Mouse (Mus musculus) stomach, embryonic 16.5 days (tissue): ENCODE measurements around the gene Mrpl38. TPM values are rescaled to one million over a fixed set of nuclear protein-coding genes. Genes with fewer than 3 reads are reported as not detected.
"Not testable (repeated sequence)": the region's sequence is repeated elsewhere in the genome, so short reads cannot be mapped to it uniquely, and the experiment has no call there.

Source experiments
- ATAC-seq: fragments of 200-750 bp; cut with Nextera tagmentation; 2 replicates; pipeline ENCODE4 v1.8.0; 2017; ENCODE audit warnings: moderate number of reproducible peaks, moderate TSS enrichment; ENCODE audit not compliant: insufficient read depth, low FRiP score
- H3K27ac ChIP-seq: fragments of 300-500 bp; sonication (generic); 2 replicates; pipeline ENCODE4 v1.5.1; 2014; ENCODE audit warnings: low read length
- H3K27me3 ChIP-seq: fragments of 300-500 bp; sonication (generic); 2 replicates; pipeline ENCODE4 v1.6.1; 2014; ENCODE audit warnings: low read length, control low read depth, mixed read lengths; ENCODE audit not compliant: control insufficient read depth, insufficient read depth
- H3K36me3 ChIP-seq: fragments of 300-500 bp; sonication (generic); 2 replicates; pipeline ENCODE4 v1.6.1; 2014; ENCODE audit warnings: low read length; ENCODE audit not compliant: control insufficient read depth, insufficient read depth
- H3K4me1 ChIP-seq: fragments of 300-500 bp; sonication (generic); 2 replicates; pipeline ENCODE4 v1.6.1; 2014; ENCODE audit warnings: low read length, control low read depth, mixed read lengths; ENCODE audit not compliant: control insufficient read depth, insufficient read depth
- H3K4me2 ChIP-seq: fragments of 300-500 bp; sonication (generic); 2 replicates; pipeline ENCODE4 v1.6.1; 2014; ENCODE audit warnings: low read depth, low read length, mixed read lengths
- H3K4me3 ChIP-seq: fragments of 300-500 bp; sonication (generic); replicated peaks from 2 replicates; pipeline ENCODE4 v1.5.1; 2014; ENCODE audit warnings: mild to moderate bottlenecking, low read length
- H3K9ac ChIP-seq: fragments of 300-500 bp; sonication (generic); 2 replicates; pipeline ENCODE4 v1.6.1; 2014; ENCODE audit warnings: low read length
- H3K9me3 ChIP-seq: fragments of 300-500 bp; sonication (generic); replicated peaks from 2 replicates; pipeline ENCODE4 v1.6.1; 2016; ENCODE audit warnings: low read length, control low read depth; ENCODE audit not compliant: control insufficient read depth
- WGBS: fragments of 180-500 bp; shearing (Covaris S2); extraction: QIAGEN DNeasy Blood & Tissue Kit; methylation state at CpG from one replicate; pipeline ENCODE4 v1.1.7; 2014; 5-methylcytosine and 5-hydroxymethylcytosine counted together
- polyA plus RNA-seq: library from polyadenylated mRNA; unstranded; fragments of >200 nt; fragmentation: Nextera tagmentation; extraction: Ambion mirVana; gene quantifications from 2 replicates; pipeline ENCODE4 v1.2.1, GENCODE M21; 2015

Mrpl38 gene
- polyA plus RNA-seq, 1 experiment from 2014 or later = 87.0 TPM

DNA sequence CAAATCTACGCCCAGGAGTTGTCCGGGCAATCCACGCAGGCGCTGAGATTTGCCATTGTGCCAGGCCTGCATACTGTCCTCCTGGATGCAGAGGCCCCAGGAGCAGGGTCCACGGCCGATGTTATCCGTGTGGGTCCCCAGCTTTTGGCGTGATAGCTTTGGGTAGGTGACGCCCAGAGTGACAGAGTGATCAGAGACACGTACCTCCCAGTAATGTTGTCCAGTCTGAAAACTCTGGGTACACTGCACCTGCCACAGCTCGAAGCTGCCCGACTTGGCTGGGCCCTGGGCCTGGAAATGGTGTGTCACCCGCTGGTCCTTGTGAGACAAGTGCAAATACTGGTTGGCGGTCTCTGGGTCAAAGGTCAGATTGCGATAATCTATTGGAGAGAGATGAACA, 12.4 kb downstream of the Mrpl38 start:
- no peak overlapping the region for H3K4me2 ChIP-seq
- WGBS = 91% methylated on average over 15 of the region's 15 CpGs
- H3K9me3 ChIP-seq = no peaks in the 10 kb centered on the region
- H3K27ac ChIP-seq = no peak overlapping the region
- H3K4me3 ChIP-seq = no peak overlapping the region
- H3K9ac ChIP-seq = no peak overlapping the region
- peaks cover 15% of the 10 kb centered on the region for H3K36me3 ChIP-seq
- ATAC-seq = no peak
- peaks cover 31% of the 10 kb centered on the region for H3K4me1 ChIP-seq
- no peaks in the 10 kb centered on the region for H3K27me3 ChIP-seq

DNA sequence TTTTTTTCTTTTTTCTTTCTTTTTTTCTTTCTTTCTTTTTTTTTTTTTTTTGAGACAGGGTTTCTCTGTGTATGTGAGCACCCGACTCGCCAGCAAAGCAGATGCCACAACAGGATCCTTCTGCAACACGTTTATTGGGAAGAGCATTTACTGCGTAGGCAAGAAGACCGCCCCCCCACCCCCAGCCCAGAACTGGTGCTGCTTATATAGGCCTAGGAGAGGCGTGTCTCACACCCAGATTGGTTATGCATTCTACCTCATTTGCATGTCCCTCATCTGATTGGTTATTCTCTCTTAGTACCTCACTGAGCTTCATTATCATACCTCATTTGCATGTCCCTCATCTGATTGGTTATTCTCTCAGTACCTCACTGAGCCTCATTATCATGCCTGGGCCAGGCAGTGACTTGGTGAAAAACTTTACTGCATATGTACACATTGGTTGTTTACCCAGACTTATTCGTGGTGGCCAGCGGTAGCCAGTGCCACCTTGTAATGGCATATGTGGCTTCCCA, 16.9 kb downstream of the Mrpl38 start:
- H3K27me3 ChIP-seq, ATAC-seq, H3K4me1 ChIP-seq, H3K9me3 ChIP-seq, H3K9ac ChIP-seq, H3K4me2 ChIP-seq, H3K4me3 ChIP-seq, H3K27ac ChIP-seq: not testable (repeated sequence)
- 91% methylated on average over 8 of the region's 8 CpGs for WGBS
- H3K36me3 ChIP-seq = peaks cover 18% of the 10 kb centered on the region

DNA sequence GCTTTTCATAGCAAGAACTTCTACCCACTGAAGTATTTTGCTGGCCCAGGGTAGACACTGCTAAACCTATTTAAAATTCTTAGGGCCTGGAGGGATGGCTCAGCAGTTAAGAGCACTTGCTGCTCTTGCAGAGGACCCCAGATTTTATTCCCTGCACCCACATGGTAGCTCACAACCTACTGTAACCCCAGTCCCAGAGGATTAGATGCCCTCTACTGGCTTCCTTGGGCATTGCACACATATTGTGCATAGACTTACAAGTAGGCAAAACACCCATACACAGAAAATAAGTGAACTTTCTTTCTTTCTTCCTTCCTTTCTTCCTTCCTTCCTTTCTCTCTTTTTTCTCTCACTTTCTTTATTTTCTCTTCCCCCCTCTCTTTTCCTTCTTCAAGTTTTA, 20.8 kb downstream of the Mrpl38 start:
- no peak overlapping the region for H3K27ac ChIP-seq
- H3K4me3 ChIP-seq = no peak overlapping the region
- H3K9me3 ChIP-seq = no peaks in the 10 kb centered on the region
- ATAC-seq = no peak
- no peak overlapping the region for H3K9ac ChIP-seq
- H3K36me3 ChIP-seq = 0 out of 2 replicates have a peak, but pooled peaks cover 3% of the 10 kb centered on the region
- H3K27me3 ChIP-seq = no peaks in the 10 kb centered on the region
- H3K4me2 ChIP-seq = no peak overlapping the region
- H3K4me1 ChIP-seq = no peaks in the 10 kb centered on the region

DNA sequence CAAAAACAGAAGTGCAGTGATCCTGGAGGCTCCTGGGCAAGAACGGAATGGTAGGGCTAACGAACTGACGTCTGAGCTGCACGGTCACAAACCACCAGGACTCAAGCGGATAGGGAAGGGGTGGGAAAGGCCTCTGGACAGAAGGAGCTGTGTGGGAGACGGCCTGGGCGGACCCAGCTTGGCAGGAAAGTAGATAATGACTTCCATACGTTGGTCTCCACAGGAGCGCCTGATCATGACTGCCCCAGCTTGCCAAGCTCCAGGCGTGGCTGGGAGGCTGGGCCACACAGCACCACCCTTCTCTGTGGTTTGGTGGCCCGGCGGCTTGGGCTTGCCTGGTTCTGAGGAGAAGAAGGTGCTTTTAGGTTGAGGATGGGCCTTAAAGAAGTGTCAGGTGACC, 21.4 kb downstream of the Mrpl38 start:
- 66% methylated on average over 12 of the region's 12 CpGs for WGBS
- no peaks in the 10 kb centered on the region for H3K9me3 ChIP-seq
- H3K4me2 ChIP-seq = no peak overlapping the region
- H3K27ac ChIP-seq = no peak overlapping the region
- no peak overlapping the region for H3K4me3 ChIP-seq
- no peak for ATAC-seq
- H3K27me3 ChIP-seq = no peaks in the 10 kb centered on the region
- 0 out of 2 replicates have a peak, but pooled peaks cover 3% of the 10 kb centered on the region for H3K36me3 ChIP-seq
- no peaks in the 10 kb centered on the region for H3K4me1 ChIP-seq
- no peak overlapping the region for H3K9ac ChIP-seq

DNA sequence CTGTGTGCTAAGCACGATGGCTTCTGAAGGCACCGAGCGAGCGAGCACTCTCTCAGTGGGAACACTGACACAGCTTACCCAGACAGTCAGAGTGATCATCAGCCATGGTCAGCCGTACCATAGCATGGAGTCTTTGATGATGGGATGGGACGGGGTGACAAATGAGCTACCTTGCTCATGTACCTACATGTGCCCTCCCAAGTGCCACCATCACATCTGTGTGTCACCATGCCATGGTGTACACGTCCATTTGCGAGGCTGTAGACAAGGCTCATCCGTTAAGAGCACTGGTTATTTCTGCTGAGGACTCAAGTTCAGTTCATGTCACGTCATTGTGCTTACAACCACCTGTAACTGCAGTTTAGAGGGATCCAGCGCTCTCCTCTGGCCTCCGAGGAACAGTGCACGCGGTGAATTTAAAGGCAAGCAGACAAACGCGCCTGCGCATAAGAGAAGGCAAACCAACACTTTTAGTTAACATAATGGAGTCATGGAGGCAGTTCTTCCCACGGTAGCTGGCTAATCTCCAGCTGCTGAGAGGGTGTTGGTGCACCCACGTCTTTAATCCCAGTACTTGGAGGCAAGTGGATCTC, 27.0 kb downstream of the Mrpl38 start:
- Histone ChIP-seq H3K4me1 (peaks cover 33% of the 10 kb centered on the region), H3K36me3 (no peaks in the 10 kb centered on the region), H3K27ac (no peak overlapping the region), H3K27me3 (peaks cover 18% of the 10 kb centered on the region), H3K4me2 (no peak overlapping the region), H3K9me3 (no peaks in the 10 kb centered on the region), H3K4me3 (no peak overlapping the region), H3K9ac (no peak overlapping the region)
- ATAC-seq = no peak
- 88% methylated on average over 19 of the region's 19 CpGs for WGBS

DNA sequence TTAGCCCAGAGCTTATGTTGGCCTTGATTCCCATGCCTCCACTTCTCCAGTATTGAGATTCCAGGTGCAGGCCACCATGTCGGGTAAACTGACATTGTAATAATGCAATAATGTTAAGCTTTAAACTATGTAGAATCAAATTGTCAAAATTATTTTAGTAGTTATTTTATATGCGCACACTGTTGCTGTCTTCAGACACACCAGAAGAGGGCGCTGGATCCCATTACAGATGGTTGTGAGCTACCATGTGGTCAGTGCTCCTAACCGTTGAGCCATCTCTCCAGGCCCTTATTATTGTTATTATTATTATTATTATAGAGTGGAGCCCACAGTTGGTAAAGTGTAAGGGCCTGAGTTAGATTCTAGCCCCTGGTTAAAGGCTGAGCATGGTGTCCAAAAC, 27.6 kb downstream of the Mrpl38 start:
- Histone ChIP-seq H3K9ac (no peak overlapping the region), H3K27me3 (peaks cover 18% of the 10 kb centered on the region), H3K9me3 (no peaks in the 10 kb centered on the region), H3K4me1 (peaks cover 39% of the 10 kb centered on the region), H3K4me2 (peak overlapping the region; percentile 87; the same call in 1 of the 2 replicates), H3K27ac (peak overlapping the region; percentile 50; the same call in 1 of the 2 replicates), H3K4me3 (no peak overlapping the region; the same call in 1 of the 2 replicates), H3K36me3 (no peaks in the 10 kb centered on the region)
- ATAC-seq = no peak
- 82% methylated on average over 4 of the region's 4 CpGs for WGBS

DNA sequence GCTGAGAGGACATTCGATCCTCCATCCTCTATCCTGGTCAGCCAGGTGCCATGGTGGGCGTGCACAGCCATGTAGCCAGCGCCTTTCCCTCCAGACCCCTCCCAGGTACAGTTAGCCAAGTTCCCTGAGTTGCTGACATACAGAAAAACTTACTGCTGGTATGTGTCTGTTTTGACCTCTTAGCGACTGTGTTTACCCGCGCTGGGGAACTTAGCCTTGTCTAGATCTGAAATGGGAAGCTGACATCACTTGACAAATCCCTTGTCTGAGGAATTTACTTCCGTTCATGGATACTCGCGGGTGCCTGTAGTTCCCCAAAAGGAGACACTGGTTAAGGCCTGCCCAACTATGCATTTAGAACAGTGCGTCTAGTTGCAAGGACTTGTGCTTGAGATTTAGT, 28.1 kb downstream of the Mrpl38 start:
- WGBS = 19% methylated on average over 10 of the region's 10 CpGs
- Histone ChIP-seq H3K4me1 (peaks cover 42% of the 10 kb centered on the region), H3K4me2 (peak overlapping the region; percentile 87), H3K36me3 (0 out of 2 replicates have a peak, but pooled peaks cover 5% of the 10 kb centered on the region), H3K9ac (peak overlapping the region; percentile 81), H3K4me3 (peak overlapping the region; percentile 67), H3K27ac (peak overlapping the region; percentile 50), H3K27me3 (peaks cover 18% of the 10 kb centered on the region), H3K9me3 (no peaks in the 10 kb centered on the region)
- peak; percentile 8; the same call in 1 of the 2 replicates for ATAC-seq

DNA sequence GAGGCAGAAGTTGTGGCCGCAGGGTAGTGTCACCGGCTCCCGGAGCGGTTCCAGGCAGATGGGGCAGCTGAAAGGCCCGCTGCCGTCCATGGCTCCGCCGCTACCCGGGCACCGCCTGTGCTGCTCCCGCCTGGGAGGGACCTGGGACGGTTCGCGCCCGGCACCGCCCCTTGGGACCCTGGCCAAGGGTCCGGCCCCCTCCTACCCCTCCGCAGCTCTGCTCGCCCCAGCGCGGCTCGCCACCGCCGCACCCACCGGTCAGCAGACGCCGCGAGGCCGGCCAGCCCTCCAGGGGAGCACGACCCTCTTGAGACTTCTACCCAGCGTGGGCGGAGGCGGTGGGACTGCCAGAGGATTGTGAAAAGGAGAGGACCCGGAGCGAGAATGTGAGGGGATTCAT, 28.5 kb downstream of the Mrpl38 start:
- Histone ChIP-seq H3K36me3 (0 out of 2 replicates have a peak, but pooled peaks cover 5% of the 10 kb centered on the region), H3K4me1 (peaks cover 42% of the 10 kb centered on the region), H3K27me3 (peaks cover 18% of the 10 kb centered on the region), H3K9me3 (no peaks in the 10 kb centered on the region), H3K27ac (peak overlapping the region; percentile 45), H3K9ac (peak overlapping the region; percentile 81), H3K4me3 (peak overlapping the region; percentile 67), H3K4me2 (peak overlapping the region; percentile 87)
- ATAC-seq = peak; percentile 73; the same call in 1 of the 2 replicates
- 3% methylated on average over 35 of the region's 35 CpGs for WGBS

DNA sequence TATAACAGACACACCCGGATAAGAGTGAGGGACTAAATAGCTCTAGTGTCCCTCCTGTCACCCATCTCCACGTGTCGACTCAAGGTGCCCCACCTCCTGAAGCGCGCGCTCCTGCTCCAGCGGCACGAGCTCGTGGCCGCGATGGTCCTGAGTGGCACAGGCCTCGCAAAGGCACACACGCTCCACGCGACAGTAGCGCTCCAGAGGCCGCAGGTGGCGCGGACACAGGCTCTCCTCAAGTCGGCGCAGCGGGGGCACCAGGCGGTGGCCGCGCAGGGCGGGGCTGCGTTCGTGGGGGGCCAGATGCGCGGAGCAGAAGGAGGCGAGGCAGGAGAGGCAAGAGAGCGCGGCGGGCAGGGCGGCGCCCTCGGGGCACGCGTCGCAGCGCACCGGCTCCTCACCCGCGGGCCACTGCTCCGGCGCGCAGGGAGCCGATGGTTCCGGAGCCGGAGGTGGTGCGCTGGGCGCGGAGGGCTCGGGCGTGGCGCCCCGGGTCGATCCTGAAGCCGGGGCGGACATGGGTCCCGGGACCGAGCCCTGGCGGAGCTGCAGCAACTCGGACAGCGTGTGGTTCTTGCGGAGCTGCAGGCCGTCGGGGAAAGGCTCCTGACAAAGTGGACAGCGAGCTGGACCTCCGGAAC, 29.1 kb downstream of the Mrpl38 start:
- H3K27ac ChIP-seq = peak overlapping the region; percentile 45
- peak; percentile 18; the same call in 1 of the 2 replicates for ATAC-seq
- H3K9ac ChIP-seq = peak overlapping the region; percentile 81
- H3K4me2 ChIP-seq = peak overlapping the region; percentile 87
- H3K9me3 ChIP-seq = no peaks in the 10 kb centered on the region
- H3K4me1 ChIP-seq = peaks cover 44% of the 10 kb centered on the region
- peaks cover 18% of the 10 kb centered on the region for H3K27me3 ChIP-seq
- peak overlapping the region; percentile 67 for H3K4me3 ChIP-seq
- WGBS = 2% methylated on average over 70 of the region's 70 CpGs
- 0 out of 2 replicates have a peak, but pooled peaks cover 5% of the 10 kb centered on the region for H3K36me3 ChIP-seq
